Mouse (Mus musculus) heart, adult 18-20 months (tissue): ENCODE results near the gene Myt1. TPM values are rescaled to one million over a fixed set of nuclear protein-coding genes. Genes with fewer than 3 reads are reported as not detected.

Source experiments
- DNase-seq, 2 experiments: peaks; one replicate each; pipeline ENCODE4 v3.0.0; 2021 to 2022; ENCODE audit warnings: mixed read lengths in 1 of 2
- long read RNA-seq, 2 experiments: library from polyadenylated mRNA; stranded (forward); transcript quantifications; one replicate each; pipeline ENCODE4 v2.0.0; 2021
- total RNA-seq, 2 experiments: library from RNA; stranded (reverse); gene quantifications; 2 replicates each; pipeline ENCODE4 v1.2.3; 2021

The Myt1 gene
- total RNA-seq, result not detected
- long read RNA-seq, experiment 1, result 0 reads
- long read RNA-seq, experiment 2, result 0 reads

- no peak for DNase-seq
These were observed at the start of gene Myt1 for GRCm38 (mm10) chr2:181763006-181763830. Gene Myt1, plus strand, starts transcription at chr2:181763332.

DNA sequence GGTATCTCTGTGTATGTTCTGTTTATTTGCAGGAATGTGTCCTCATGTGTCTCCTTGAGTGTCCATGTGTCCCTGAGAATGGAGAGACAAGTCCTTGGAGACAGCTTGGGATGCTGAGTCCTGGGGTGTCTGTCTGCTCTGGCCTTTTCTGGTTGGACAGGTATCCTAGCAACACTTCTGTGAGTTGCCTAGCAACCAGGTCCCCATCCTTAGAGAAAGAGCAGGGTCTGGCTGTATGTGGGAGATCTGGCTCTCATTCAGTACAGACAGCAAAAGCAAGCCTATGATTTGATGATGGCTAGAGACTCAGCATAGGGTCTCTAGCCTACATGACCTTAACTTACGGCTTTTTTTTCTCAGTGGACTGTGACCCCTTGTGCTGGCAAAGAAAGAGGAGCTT lies 49.4 kb upstream of the Myt1 start:
- no peak for DNase-seq

GRCm38 (mm10) chr2:181714903-181715326 lies 48.2 kb upstream of the Myt1 start, which contains the start of gene Oprl1:
Gene Oprl1, plus strand, starts transcription at chr2:181715016.
- DNase-seq, result no peak

DNA sequence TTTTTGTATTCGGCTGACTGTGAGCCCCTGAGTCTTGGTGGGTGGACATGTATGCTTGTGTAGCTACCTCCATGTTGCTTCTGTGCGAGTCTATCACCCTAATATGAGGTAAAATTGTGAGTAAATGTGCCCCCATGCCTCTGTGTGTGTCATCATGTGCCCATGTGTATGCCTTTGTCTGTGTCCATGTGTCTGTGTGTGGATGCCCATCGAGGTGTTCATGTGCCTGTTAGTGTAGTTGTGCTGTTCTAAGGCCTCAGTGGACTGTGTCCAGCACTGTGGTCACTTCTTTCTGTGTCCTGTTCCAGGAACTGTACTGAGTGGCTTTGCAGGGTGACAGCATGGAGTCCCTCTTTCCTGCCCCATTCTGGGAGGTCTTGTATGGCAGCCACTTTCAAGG lies 47.8 kb upstream of the Myt1 start:
- no peak for DNase-seq

DNA sequence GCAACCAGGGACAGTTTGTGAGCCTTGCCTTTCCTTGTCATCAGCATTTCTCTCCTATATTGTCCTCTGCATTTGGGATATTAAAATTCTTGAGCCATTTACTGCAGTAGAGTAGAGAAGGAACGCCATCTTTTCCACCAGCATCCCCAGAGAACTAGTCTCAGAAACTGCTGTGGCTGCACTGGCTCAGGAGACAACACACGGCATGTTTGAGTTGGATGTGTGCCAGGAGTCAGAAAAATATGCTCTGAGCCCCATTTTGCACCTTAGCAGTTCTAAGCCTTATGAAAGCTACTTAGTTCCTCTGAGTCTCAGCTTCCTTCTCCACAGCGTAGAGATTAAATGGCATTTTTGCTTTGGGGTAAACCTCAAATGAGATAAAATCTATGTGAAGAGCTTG lies 46.1 kb upstream of the Myt1 start:
- no peak for DNase-seq

DNA sequence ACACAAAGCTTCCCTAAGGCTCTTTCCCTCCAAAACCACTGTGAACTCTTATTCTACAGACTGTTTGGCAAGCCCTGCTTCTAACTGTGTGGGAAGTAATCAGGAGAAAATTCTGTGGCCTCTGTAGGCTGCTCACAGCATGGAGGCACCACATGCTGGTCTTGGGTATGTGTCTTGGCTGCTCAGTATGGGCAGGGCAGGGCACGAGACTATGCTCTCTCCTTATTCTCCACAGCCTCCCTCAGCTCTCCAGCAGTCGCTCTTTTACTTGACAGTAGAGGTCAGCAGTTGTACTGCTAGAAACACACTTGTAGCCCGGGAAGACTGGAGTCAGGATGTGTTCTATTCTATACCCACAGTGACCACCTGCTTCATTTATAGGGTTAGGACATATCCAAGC lies 43.1 kb upstream of the Myt1 start:
- DNase-seq, result no peak

GRCm38 (mm10) chr2:181721200-181721599 lies 41.9 kb upstream of the Myt1 start:
- DNase-seq, result no peak

- peak in 1 of 2 experiments; percentile 17 for DNase-seq
These were observed 40.9 kb upstream of the Myt1 start for GRCm38 (mm10) chr2:181722213-181722612.

DNA sequence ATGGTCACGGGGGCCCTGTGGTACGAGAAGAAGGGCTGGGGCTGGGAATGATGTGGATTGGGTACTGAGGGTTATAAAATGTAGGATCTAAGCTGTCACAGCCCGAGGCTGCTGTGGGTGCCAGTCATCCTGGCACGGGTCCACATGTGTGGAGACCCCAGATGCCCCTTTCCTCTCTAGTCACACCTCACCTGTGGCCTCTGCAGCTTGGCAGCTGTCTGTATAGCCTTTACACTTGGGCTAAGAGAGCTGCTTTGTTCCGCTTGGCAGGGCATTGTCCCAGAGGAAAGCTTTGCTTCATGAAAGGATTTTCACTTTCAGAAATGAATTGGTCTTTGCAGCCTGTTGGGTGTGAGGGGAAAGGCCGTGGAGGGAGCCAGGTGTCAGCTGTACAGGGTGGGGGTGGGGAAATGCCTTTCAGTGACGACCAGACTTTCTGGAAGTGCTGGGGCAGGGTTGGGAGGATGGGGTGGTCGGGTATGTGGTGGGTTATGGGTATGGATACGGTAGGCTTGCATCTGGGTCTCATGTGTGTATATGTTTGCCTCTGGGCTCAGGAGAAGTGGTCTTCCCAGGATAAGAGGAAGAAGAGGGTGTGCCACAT lies 35.4 kb upstream of the Myt1 start:
- DNase-seq, result no peak

GRCm38 (mm10) chr2:181730051-181730450 lies 33.1 kb upstream of the Myt1 start:
- no peak for DNase-seq

- no peak for DNase-seq
These were observed 10.5 kb upstream of the Myt1 start for GRCm38 (mm10) chr2:181752626-181753025.

- DNase-seq, result no peak
These were observed 4.9 kb upstream of the Myt1 start for GRCm38 (mm10) chr2:181758147-181758725.

GRCm38 (mm10) chr2:181759041-181759440 lies 4.1 kb upstream of the Myt1 start:
- no peak for DNase-seq

DNA sequence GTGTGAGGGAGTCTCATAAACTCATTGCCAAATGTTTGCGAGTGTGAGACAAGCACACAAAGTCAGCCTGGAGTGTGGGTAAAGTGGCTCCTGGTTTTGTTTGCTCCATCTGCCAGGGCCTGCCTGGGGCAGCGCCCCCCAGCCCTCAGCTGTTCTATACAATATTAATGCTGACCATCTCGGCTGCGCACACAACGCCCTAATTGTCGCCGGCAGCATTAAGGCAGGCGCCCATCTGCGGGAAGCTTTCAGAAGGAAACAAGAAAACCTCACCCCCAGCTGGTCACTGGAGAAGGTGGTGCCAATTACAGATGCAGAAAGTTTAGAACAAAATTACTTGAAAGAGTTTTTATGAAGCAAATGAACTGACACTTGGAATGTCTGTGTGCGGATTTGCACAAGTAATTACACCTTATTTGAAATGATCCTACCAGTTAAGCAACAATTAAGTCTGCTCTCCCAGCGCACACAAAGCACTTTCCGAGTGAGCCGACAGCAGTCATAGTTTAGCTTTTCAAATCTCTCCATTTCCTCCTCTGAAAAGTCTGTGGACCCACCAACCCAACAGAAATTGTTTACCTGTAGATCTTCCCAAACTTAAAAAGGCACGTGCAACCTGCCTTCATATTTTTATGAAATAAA lies 875 bp downstream of the Myt1 start:
- no peak for DNase-seq

DNA sequence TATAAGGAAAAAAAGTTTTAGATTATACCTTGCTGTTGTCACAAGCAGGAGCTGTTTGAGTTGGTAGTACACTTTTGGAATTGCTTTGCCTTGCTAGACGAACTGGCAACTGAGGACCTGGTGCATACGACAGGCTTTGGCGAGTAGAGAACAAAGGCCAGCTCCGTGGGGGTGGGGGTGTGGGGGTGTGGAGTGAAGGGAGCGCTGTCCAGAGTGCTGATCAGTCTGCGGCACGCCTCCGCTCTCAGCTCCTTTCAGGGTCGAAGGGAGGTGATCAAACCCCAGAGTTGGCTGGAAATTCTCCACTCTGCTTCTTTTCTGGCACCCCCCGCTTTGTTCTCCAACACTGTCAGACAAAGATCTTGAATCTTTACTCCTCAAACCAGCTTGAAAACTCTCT lies 1.5 kb downstream of the Myt1 start:
- peak in 1 of 2 experiments; percentile 11 for DNase-seq

DNA sequence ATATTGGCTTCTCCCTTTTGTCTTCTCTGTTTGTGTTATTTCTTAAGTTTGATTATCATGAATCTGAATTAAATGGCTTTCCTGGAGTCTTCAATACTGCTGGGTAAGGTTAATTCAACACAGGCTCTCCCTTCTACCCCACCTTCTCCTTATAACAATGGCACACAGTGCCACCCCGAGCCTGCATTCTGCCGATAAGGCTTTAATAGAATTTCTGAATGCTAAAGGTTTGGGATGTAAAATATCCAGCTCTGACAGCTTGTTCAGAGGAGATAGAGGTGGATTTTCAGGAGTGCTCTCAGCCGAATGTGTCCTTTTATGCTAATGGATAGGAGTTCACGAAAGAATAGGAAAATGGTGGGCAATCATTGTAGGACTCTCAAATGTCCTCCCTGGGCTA lies 2.1 kb downstream of the Myt1 start:
- DNase-seq, result no peak

DNA sequence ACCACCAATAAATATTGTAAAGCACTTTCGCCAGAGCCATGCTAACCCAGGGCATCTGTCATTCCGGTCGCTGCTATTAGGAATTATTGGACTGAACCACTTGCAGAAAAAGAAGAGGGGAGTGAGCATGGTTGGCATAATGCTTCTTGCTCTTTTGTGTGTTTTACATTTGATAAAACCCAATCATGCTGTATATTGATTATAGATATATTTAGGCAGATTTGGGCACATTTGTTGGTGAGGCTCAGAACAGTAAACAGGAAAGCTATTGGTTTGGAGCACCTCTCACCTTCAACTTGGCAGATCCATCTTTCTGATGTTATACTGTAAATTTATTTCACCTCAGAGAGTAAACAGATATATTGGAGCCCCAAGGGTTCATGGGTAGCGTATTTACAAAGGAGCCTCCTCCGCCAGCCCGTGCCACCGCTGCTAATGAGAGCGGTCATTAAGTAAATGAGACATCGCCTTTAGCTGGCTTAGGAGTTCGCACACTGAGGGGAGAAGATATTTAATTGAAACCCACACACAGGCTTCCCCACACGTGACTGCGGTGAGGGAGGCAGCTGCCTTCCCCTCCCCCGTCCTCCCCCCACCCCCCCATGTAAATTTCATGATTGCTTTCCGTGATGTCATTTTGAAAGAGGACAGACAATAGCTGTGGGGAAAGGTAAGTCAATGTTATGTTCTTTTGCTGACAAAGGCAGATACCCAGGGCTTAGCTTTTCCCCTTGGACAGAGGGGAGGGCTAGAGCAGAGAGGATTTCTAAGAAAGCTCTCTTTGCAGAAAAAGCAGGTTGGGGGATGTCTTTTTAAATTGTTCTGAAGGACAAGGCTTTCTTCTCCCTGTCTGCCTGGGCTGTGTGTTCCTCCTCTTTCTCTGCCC lies 3.8 kb downstream of the Myt1 start:
- no peak for DNase-seq

GRCm38 (mm10) chr2:181768451-181768850 lies 5.3 kb downstream of the Myt1 start:
- DNase-seq, result no peak

DNA sequence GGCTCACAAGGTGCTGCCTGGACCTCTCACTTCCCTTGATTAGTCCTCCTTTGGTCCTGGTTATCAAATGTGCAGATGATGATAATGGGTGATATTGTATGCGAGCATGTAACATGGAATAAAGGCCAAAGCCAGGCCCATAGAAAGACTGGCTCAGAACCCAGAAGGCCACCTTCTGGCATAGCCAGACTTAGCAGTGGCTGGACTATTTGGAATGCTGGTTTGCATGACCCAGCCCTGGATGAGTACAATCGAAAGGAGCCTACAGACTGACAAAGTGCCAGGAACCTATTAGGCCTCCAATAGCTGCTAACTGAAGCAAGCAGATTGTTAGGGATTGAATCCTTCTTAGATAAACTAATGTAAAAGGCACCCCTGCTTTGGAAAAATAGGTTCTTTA lies 6.3 kb downstream of the Myt1 start:
- DNase-seq, result no peak

GRCm38 (mm10) chr2:181773203-181773602 lies 10.1 kb downstream of the Myt1 start:
- no peak for DNase-seq

GRCm38 (mm10) chr2:181775786-181776185 lies 12.7 kb downstream of the Myt1 start:
- DNase-seq, result no peak

DNA sequence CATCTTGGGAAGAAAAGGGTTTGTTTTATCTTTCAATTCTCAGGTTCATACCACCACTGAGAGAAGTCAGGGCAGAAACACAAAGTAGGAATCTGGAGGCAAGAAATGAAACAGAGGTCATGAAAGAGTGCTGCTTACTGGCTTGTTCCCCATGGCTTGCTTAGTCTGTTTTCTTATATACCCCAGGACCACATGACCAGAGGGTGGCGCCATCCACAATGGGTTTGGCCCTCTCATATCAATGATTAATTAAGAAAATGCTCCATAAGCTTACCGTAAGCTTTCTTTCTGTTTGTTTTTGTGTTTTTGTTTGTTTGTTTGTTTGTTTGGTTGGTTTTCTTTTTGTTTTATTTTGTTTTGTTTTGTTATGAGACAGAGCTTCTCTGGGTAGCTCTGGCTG lies 14.6 kb downstream of the Myt1 start:
- DNase-seq, result peak in 1 of 2 experiments; percentile 20
